Mouse (Mus musculus) E14TG2a.4 (cell line): Measurements from ENCODE around the gene Idh3a.

Experiments
- CTCF ChIP-seq: conservative IDR thresholded peaks from 2 replicates; pipeline ENCODE4 v1.5.1; 2014; ENCODE audit warnings: low read length
- NANOG ChIP-seq: IDR thresholded peaks from 2 replicates; pipeline ENCODE4 v1.6.1; 2014; ENCODE audit warnings: borderline replicate concordance, low read length, mixed read lengths
- POU5F1 ChIP-seq: IDR thresholded peaks from 2 replicates; pipeline ENCODE4 v1.6.1; 2014; ENCODE audit warnings: low read length, borderline replicate concordance

DNA sequence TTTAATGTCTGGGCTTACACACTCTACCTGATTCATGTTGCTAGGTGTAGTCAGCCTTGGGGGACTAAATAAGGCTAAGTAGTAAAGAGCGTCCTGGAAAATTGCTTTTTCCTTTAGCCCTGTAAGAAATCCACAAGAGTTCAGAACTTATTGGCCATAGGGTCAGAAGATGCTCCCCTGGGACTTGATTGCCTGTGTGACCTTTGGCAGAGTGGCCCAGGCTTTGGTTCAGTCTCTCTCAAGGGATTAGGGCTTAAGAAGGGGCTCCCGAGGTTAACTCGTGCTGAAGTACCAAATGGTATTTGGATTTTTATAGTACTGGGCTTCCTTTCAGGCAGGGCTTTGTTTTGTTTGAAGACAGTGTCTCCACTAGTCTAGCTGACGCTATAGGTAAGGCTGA lies 1.7 kb downstream of the Idh3a start:
- TF ChIP-seq CTCF (no peak), POU5F1 (no peak), NANOG (no peak)
